Mouse (Mus musculus) neutrophil, adult 5-6 weeks (primary cell): ENCODE measurements around the gene Mthfsl. TPM values are rescaled to one million over a fixed set of nuclear protein-coding genes. Genes with fewer than 3 reads are reported as not detected.
"Not testable (repeated sequence)": the region's sequence is repeated elsewhere in the genome, so short reads cannot be mapped to it uniquely, and the experiment has no call there.

Source experiments
- ATAC-seq: fragments of 151-379, 151-347 bp; 2 replicates; pipeline ENCODE4 v1.8.0; 2017; ENCODE audit warnings: mild to moderate bottlenecking, moderate TSS enrichment; ENCODE audit not compliant: insufficient number of reproducible peaks, poor library complexity, low FRiP score, severe bottlenecking; ENCODE audit errors: extremely low read depth
- total RNA-seq: library from RNA; stranded (forward); fragments of 200-1000 nt; gene quantifications from 2 replicates; pipeline ENCODE4 v1.2.3, GENCODE M21; 2017

The Mthfsl gene
- 43.3 and 46.6 TPM in 2 replicates for total RNA-seq

GRCm38 (mm10) chr9:88719989-88720537, at the start of gene Mthfsl:
Mthfsl (minus strand) TSS chr9:88720296.
- ATAC-seq = peak; percentile 46

GRCm38 (mm10) chr9:88769470-88769869, 49.4 kb upstream of the Mthfsl start:
- ATAC-seq = not testable (repeated sequence)

GRCm38 (mm10) chr9:88746687-88747086, 26.6 kb upstream of the Mthfsl start:
- ATAC-seq = peak; percentile 94

GRCm38 (mm10) chr9:88746046-88746445, 25.9 kb upstream of the Mthfsl start:
- ATAC-seq = not testable (repeated sequence)

- peak; percentile 71 for ATAC-seq
Measured at GRCm38 (mm10) chr9:88735289-88735688, 15.2 kb upstream of the Mthfsl start.

- ATAC-seq = not testable (repeated sequence)
Measured at GRCm38 (mm10) chr9:88733182-88733581, 13.1 kb upstream of the Mthfsl start.

GRCm38 (mm10) chr9:88732334-88732733, 12.2 kb upstream of the Mthfsl start:
- peak; percentile 33; the same call in 1 of the 2 replicates for ATAC-seq

GRCm38 (mm10) chr9:88731728-88732127, 11.6 kb upstream of the Mthfsl start, which contains the start of gene Bcl2a1d:
Bcl2a1d (minus strand) TSS chr9:88731914.
- peak; percentile 80 for ATAC-seq

- ATAC-seq = peak; percentile 31
Measured at GRCm38 (mm10) chr9:88728311-88728710, 8.2 kb upstream of the Mthfsl start.

- ATAC-seq = not testable (repeated sequence)
Measured at GRCm38 (mm10) chr9:88721628-88722027, 1.5 kb upstream of the Mthfsl start.

- ATAC-seq = peak; percentile 88
Measured at GRCm38 (mm10) chr9:88719073-88719921, 799 bp downstream of the Mthfsl start.

GRCm38 (mm10) chr9:88718593-88718992, 1.5 kb downstream of the Mthfsl start:
- ATAC-seq = not testable (repeated sequence)

- peak; percentile 76 for ATAC-seq
Measured at GRCm38 (mm10) chr9:88718140-88718539, 2.0 kb downstream of the Mthfsl start.

GRCm38 (mm10) chr9:88714515-88714914, 5.6 kb downstream of the Mthfsl start:
- not testable (repeated sequence) for ATAC-seq

GRCm38 (mm10) chr9:88712164-88712749, 7.8 kb downstream of the Mthfsl start:
- not testable (repeated sequence) for ATAC-seq

- not testable (repeated sequence) for ATAC-seq
Measured at GRCm38 (mm10) chr9:88710910-88711438, 9.1 kb downstream of the Mthfsl start.

- ATAC-seq = not testable (repeated sequence)
Measured at GRCm38 (mm10) chr9:88710439-88710838, 9.7 kb downstream of the Mthfsl start.

- ATAC-seq = not testable (repeated sequence)
Measured at GRCm38 (mm10) chr9:88709794-88710193, 10.3 kb downstream of the Mthfsl start.

- no peak for ATAC-seq
Measured at GRCm38 (mm10) chr9:88709304-88709703, 10.8 kb downstream of the Mthfsl start.
